Mouse (Mus musculus) embryonic fibroblast, embryonic 13.5 days (primary cell): ENCODE results near the gene Smarce1.

Source experiments
- CTCF ChIP-seq: IDR thresholded peaks from 2 replicates; pipeline ENCODE4 v1.5.1; 2011; ENCODE audit warnings: mild to moderate bottlenecking, control low read depth, low read length, moderate library complexity, borderline replicate concordance; ENCODE audit not compliant: insufficient read depth
- POLR2A ChIP-seq: IDR thresholded peaks from 2 replicates; pipeline ENCODE4 v1.6.1; 2011; ENCODE audit warnings: low read depth, mild to moderate bottlenecking, control low read depth, low read length, moderate library complexity

- no peak for TF ChIP-seq CTCF
- TF ChIP-seq POLR2A = no peak
These were observed 9.0 kb downstream of the Smarce1 start for GRCm38 (mm10) chr11:99221811-99222210.
